In genomic region chr6:108306910-108307584, GRCm38 (mm10) we compare ENCODE assay signal across 9 mouse cellular contexts.
DNase-seq lines count a peak whose midpoint lies in the region; ATAC-seq lines count a peak whose summit lies in the region.
"Had no signal": no experiment of that assay in that cellular context is flagged by ENCODE, and none has a peak within 500 bp of the region (broad histone marks: within the 10 kb centered on the region; RNA-seq: fewer than 3 reads in every experiment).

No protein-coding gene starts in this region.

- H3K27ac ChIP-seq in intestine, embryonic 16.5 days (ENCODE audit: low read length): peak overlapping the region; percentile 84
- H3K27ac ChIP-seq in forebrain, embryonic 11.5 days (ENCODE audit: low read depth, low read length): no peak overlapping the region

- no peaks in the 10 kb centered on the region for H3K4me1 ChIP-seq in intestine, embryonic 16.5 days (ENCODE audit: control insufficient read depth, insufficient read depth, low read length)
- H3K4me1 ChIP-seq in forebrain, embryonic 11.5 days (replicated peaks; ENCODE audit: control insufficient read depth, insufficient read depth, low read length): no peaks in the 10 kb centered on the region

- no peak overlapping the region for H3K9ac ChIP-seq in intestine, embryonic 16.5 days (ENCODE audit: low read depth, low read length)
- H3K9ac ChIP-seq in forebrain, embryonic 11.5 days (ENCODE audit: low read length): no peak overlapping the region

- H3K9me3 ChIP-seq in intestine, embryonic 16.5 days (ENCODE audit: control insufficient read depth, low read length): no peaks in the 10 kb centered on the region
- no peaks in the 10 kb centered on the region for H3K9me3 ChIP-seq in forebrain, embryonic 11.5 days (ENCODE audit: control insufficient read depth, low read length)
- H3K9me3 ChIP-seq: embryonic facial prominence, embryonic 10.5 days; limb, embryonic 15.5 days had no signal

- ATAC-seq in intestine, embryonic 16.5 days: peak; percentile 39; the same call in 1 of the 2 replicates
- ATAC-seq in forebrain, embryonic 11.5 days (replicated peaks; ENCODE audit: low FRiP score): no peak

- WGBS in intestine, embryonic 16.5 days: 51% methylated on average over 9 of the region's 9 CpGs
- WGBS in forebrain, embryonic 11.5 days: 79% methylated on average over 9 of the region's 9 CpGs

- peak; percentile 67 for DNase-seq in CD4-positive helper T cell, adult 2 months (ENCODE audit: low read depth, low spot score)
- DNase-seq in MEL-GATA-1-ER (ENCODE audit: extremely low read depth, low read depth): peak; percentile 66
- peak; percentile 35 to 43 for DNase-seq in lung, postnatal 4 days
- DNase-seq in layer of hippocampus, postnatal 36 days: no peak
- DNase-seq in forebrain, embryonic 11.5 days (ENCODE audit: low spot score): no peak
- no peak for DNase-seq in urinary bladder, postnatal 4 days (ENCODE audit: low spot score in 2 of 2)

- H3K4me3 ChIP-seq in intestine, embryonic 16.5 days (ENCODE audit: low read length): no peak overlapping the region
- no peak overlapping the region for H3K4me3 ChIP-seq in forebrain, embryonic 11.5 days (ENCODE audit: low read depth, low read length)
- H3K4me3 ChIP-seq: embryonic facial prominence, embryonic 10.5 days; limb, embryonic 15.5 days had no signal

- no peak overlapping the region; the same call in 1 of the 2 replicates for H3K4me2 ChIP-seq in intestine, embryonic 16.5 days (ENCODE audit: low read depth, low read length)
- no peak overlapping the region for H3K4me2 ChIP-seq in forebrain, embryonic 11.5 days (ENCODE audit: low read depth, low read length, severe bottlenecking)

- no peaks in the 10 kb centered on the region for H3K36me3 ChIP-seq in intestine, embryonic 16.5 days (ENCODE audit: control insufficient read depth, insufficient read depth, low read length)
- no peaks in the 10 kb centered on the region for H3K36me3 ChIP-seq in forebrain, embryonic 11.5 days (ENCODE audit: control insufficient read depth, insufficient read depth, low read length)
- H3K36me3 ChIP-seq: embryonic facial prominence, embryonic 10.5 days; limb, embryonic 15.5 days had no signal

- no peaks in the 10 kb centered on the region for H3K27me3 ChIP-seq in intestine, embryonic 16.5 days (replicated peaks; ENCODE audit: control insufficient read depth, insufficient read depth, low read length)
- no peaks in the 10 kb centered on the region for H3K27me3 ChIP-seq in forebrain, embryonic 11.5 days (ENCODE audit: control insufficient read depth, insufficient read depth, low read length)
- H3K27me3 ChIP-seq: limb, embryonic 15.5 days had no signal

Comparison
In these comparisons a context has a peak if more than half of its experiments do, and no peak if none do; other contexts are left out.
1. DNase-seq: peak in CD4-positive helper T cell, adult 2 months (single experiment), MEL-GATA-1-ER (single experiment) and lung, postnatal 4 days (2 of 2); none in layer of hippocampus, postnatal 36 days (0 of 2), forebrain, embryonic 11.5 days (single experiment) and urinary bladder, postnatal 4 days (0 of 2).